8 mouse cellular contexts compared by ENCODE assay signal in the genomic region with DNA sequence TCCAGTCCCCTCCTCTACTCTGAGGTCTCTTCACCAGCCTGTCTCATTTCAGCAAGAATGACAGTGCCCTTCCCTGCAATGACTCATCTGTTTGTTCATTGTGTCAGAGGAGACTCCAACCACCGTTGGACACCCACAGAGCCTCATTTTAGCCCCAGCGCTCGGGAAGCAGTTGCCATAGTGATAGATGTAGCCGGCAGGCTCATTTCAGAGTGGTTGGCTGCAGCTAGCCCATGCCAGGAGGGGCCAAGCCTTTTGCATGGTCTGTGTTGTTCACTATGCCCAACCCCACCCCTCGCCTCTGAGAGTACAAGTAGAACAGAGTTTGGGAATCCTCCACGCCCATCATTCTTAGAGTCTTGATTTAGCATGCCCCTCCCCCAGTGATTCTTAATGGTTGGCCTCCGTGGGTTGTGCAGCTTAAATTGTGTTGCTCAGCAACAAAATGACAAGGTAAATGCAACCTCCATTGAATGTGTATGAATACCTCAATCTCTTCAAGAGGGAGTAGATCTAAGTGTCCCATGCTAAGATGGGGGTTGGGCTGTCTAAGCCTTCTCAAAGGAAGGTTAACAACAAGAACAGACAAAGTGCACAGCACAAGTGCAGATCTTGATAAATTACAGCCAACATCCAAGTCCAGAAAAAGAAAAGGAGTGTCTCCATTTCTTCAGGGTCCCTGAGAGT. TPM values are rescaled to one million over a fixed set of nuclear protein-coding genes. Genes with fewer than 3 reads are reported as not detected.
DNase-seq lines count a peak whose midpoint lies in the region; ATAC-seq and TF ChIP-seq lines count a peak whose summit lies in the region.

No protein-coding gene starts in this region.

- H3K4me2 ChIP-seq in kidney, postnatal 0 days (ENCODE audit: low read length): no peak overlapping the region
- no peak overlapping the region for H3K4me2 ChIP-seq in forebrain, embryonic 15.5 days (replicated peaks)
- H3K4me2 ChIP-seq in neural tube, embryonic 12.5 days (replicated peaks): peak overlapping the region; percentile 28

- no peaks in the 10 kb centered on the region for H3K36me3 ChIP-seq in kidney, postnatal 0 days (ENCODE audit: insufficient read depth, low read length)
- H3K36me3 ChIP-seq in forebrain, embryonic 15.5 days: no peaks in the 10 kb centered on the region
- H3K36me3 ChIP-seq in neural tube, embryonic 12.5 days: no peaks in the 10 kb centered on the region

- H3K9ac ChIP-seq in kidney, postnatal 0 days (ENCODE audit: low read depth, low read length): no peak overlapping the region
- H3K9ac ChIP-seq in forebrain, embryonic 15.5 days (replicated peaks): no peak overlapping the region
- H3K9ac ChIP-seq in neural tube, embryonic 12.5 days: no peak overlapping the region

- no peaks in the 10 kb centered on the region for H3K9me3 ChIP-seq in kidney, postnatal 0 days (replicated peaks; ENCODE audit: low read length)
- no peaks in the 10 kb centered on the region for H3K9me3 ChIP-seq in forebrain, embryonic 15.5 days
- no peaks in the 10 kb centered on the region for H3K9me3 ChIP-seq in neural tube, embryonic 12.5 days

- 0 out of 2 replicates have a peak, but pooled peaks have one; percentile 15 for ATAC-seq in kidney, postnatal 0 days (replicated peaks; ENCODE audit: low FRiP score, low read depth)
- peak; percentile 53 for ATAC-seq in forebrain, embryonic 15.5 days (replicated peaks)
- peak; percentile 88 for ATAC-seq in neural tube, embryonic 12.5 days (ENCODE audit: low FRiP score, low read depth)

- H3K27me3 ChIP-seq in kidney, postnatal 0 days (ENCODE audit: insufficient read depth, low read length): no peaks in the 10 kb centered on the region; the same call in 1 of the 2 replicates
- H3K27me3 ChIP-seq in forebrain, embryonic 15.5 days: no peaks in the 10 kb centered on the region
- H3K27me3 ChIP-seq in neural tube, embryonic 12.5 days (replicated peaks): no peaks in the 10 kb centered on the region

- no peaks in the 10 kb centered on the region; the same call in 1 of the 2 replicates for H3K4me1 ChIP-seq in kidney, postnatal 0 days (replicated peaks; ENCODE audit: insufficient read depth, low read length)
- peaks cover 18% of the 10 kb centered on the region for H3K4me1 ChIP-seq in forebrain, embryonic 15.5 days
- H3K4me1 ChIP-seq in neural tube, embryonic 12.5 days: peaks cover 25% of the 10 kb centered on the region

- DNase-seq in kidney, postnatal 0 days (ENCODE audit: low spot score): no peak
- no peak for DNase-seq in kidney, adult 8-10 months
- peak; percentile 64 for DNase-seq in left cerebral cortex, adult 11 months (ENCODE audit: low spot score)
- DNase-seq in lung, adult 18-20 months: no peak
- no peak for DNase-seq in heart, adult 11 months
- no peak for DNase-seq in kidney, adult 11 months

- H3K27ac ChIP-seq in kidney, postnatal 0 days: no peak overlapping the region
- H3K27ac ChIP-seq in forebrain, embryonic 15.5 days (replicated peaks): peak overlapping the region; percentile 37; the same call in 1 of the 2 replicates
- H3K27ac ChIP-seq in neural tube, embryonic 12.5 days: no peak overlapping the region

- 25% methylated on average over 7 of the region's 7 CpGs for WGBS in kidney, postnatal 0 days
- 2% methylated on average over 7 of the region's 7 CpGs for WGBS in forebrain, embryonic 15.5 days
- 6% methylated on average over 7 of the region's 7 CpGs for WGBS in neural tube, embryonic 12.5 days

- TF ChIP-seq CTCF in kidney, postnatal 0 days (IDR thresholded peaks at IDR 0.05; ENCODE audit: low read depth): no peak

- no peak overlapping the region for H3K4me3 ChIP-seq in kidney, postnatal 0 days (replicated peaks; ENCODE audit: low read depth, low read length)
- no peak overlapping the region for H3K4me3 ChIP-seq in forebrain, embryonic 15.5 days
- H3K4me3 ChIP-seq in neural tube, embryonic 12.5 days: no peak overlapping the region

RNA-seq across cellular contexts. Expression of a gene that starts 5.3 kb away (rescaled TPM):
- polyA plus RNA-seq in kidney, postnatal 0 days (2015; fragmentation: Nextera tagmentation; extraction: Ambion mirVana): 24.9 and 27.6 TPM in 2 replicates
- polyA plus RNA-seq in forebrain, embryonic 15.5 days (2015; fragmentation: Nextera tagmentation; extraction: Ambion mirVana): 77.5 and 81.1 TPM in 2 replicates
- 59.8 and 61.4 TPM in 2 replicates for polyA plus RNA-seq in neural tube, embryonic 12.5 days (2016; fragmentation: Nextera tagmentation; extraction: Ambion mirVana)

RNA-seq across cellular contexts. Expression of a gene that starts 29.0 kb away (rescaled TPM):
- 60.0 and 66.9 TPM in 2 replicates for polyA plus RNA-seq in kidney, postnatal 0 days (2015; fragmentation: Nextera tagmentation; extraction: Ambion mirVana)
- polyA plus RNA-seq in forebrain, embryonic 15.5 days (2015; fragmentation: Nextera tagmentation; extraction: Ambion mirVana): 5.0 and 7.4 TPM in 2 replicates
- 2.1 and 3.0 TPM in 2 replicates for polyA plus RNA-seq in neural tube, embryonic 12.5 days (2016; fragmentation: Nextera tagmentation; extraction: Ambion mirVana)

Comparison
In these comparisons a context has a peak if more than half of its experiments do, and no peak if none do; other contexts are left out.
1. ATAC-seq: peak in every context shown above with its lines; median percentile 88 in neural tube, embryonic 12.5 days; 53 in forebrain, embryonic 15.5 days; 15 in kidney, postnatal 0 days.